Mouse (Mus musculus): ENCODE data around the gene Ablim2.

- TF ChIP-seq EP300 (IDR thresholded peaks at IDR 0.05; ENCODE audit: low read depth), result no peak
- TF ChIP-seq CTCF (IDR thresholded peaks at IDR 0.05; ENCODE audit: low read depth), result no peak
These were observed 4.7 kb downstream of the Ablim2 start for GRCm38 (mm10) chr5:35762388-35762787.

Data from liver, embryonic 14.5 days (tissue).